Mouse (Mus musculus): ENCODE data around the gene Arpc5. TPM values are rescaled to one million over a fixed set of nuclear protein-coding genes. Genes with fewer than 3 reads are reported as not detected.

Arpc5 gene
- 10 to 100 TPM; 81.2 to 86.1 TPM for total RNA-seq (2021)

- peak; percentile 97 to 98 for DNase-seq
- intact Hi-C loops (cut with DNase I): loop anchor here (5.0 to 10.0 kb wide), 2 partner anchors 244 to 381 kb away; partner anchors contain the start of gene Tsen15
Measured at GRCm38 (mm10) chr1:152766032-152766772, at the start of gene Arpc5, which contains the start of gene Rgl1. TSS of gene Arpc5 (plus strand) at chr1:152766542. TSS of gene Rgl1 (minus strand) at chr1:152766351.

GRCm38 (mm10) chr1:152717329-152717728, 49.0 kb upstream of the Arpc5 start:
- intact Hi-C loops (cut with DNase I): no loop called here
- DNase-seq: no peak

GRCm38 (mm10) chr1:152718200-152718599, 48.1 kb upstream of the Arpc5 start:
- no peak for DNase-seq
- intact Hi-C loops (cut with DNase I): no loop called here

- intact Hi-C loops (cut with DNase I): no loop called here
- DNase-seq: no peak
Measured at GRCm38 (mm10) chr1:152720969-152721368, 45.4 kb upstream of the Arpc5 start.

DNA sequence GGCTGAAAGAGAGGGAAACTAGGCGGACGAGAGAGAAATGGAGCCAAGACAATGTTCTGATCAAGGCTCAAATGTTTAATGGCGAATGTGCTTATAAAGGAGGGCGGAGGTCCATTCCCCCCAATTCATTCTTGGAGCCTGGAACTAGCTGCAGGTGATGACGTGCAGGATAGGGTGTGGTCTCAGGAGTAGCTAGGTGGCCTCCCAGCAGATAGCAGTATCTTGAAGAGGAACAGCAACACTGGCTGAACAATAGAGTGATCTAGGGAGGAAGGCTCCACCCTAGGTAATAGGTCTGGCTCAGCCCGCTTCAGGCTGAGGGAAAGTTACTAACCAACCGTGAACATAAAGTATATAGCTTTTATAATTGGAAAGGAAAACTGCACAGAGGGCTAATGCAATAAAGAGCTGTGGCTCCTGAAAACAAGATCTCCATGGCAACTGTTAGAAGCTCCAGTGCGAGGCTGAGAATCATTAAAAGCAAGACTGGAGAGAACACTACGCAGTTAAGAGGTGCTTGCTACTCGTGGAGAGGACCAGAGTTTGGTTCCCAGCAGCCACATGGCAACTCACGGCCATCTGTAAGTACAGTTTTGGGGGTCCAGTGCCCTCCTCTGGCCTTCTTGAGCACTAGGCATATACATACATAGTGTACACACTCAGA, 44.7 kb upstream of the Arpc5 start:
- intact Hi-C loops (cut with DNase I): no loop called here
- no peak for DNase-seq

- no peak for DNase-seq
- intact Hi-C loops (cut with DNase I): no loop called here
Measured at GRCm38 (mm10) chr1:152724286-152724685, 42.1 kb upstream of the Arpc5 start.

DNA sequence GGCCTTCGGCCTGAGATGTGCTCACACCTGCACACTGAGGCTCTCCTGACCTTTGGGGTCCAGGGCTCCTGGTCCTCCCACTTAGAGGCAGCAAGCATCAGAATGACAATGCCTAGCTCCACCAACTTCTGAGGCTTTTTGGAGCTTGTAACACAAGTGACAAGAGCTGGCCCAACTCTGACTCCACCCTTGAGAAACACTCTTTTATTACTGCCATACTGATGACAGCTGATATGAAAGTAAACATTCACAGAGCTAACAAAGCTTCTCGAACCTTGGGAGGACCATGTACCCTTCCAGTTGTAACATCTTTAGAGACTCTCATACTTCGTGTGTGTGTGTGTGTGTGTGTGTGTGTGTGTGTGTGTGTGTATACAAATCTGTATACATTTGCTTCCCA, 40.2 kb upstream of the Arpc5 start:
- intact Hi-C loops (cut with DNase I): no loop called here
- no peak for DNase-seq

GRCm38 (mm10) chr1:152727604-152728236, 38.6 kb upstream of the Arpc5 start:
- intact Hi-C loops (cut with DNase I): no loop called here
- peak; percentile 53 to 58 for DNase-seq

DNA sequence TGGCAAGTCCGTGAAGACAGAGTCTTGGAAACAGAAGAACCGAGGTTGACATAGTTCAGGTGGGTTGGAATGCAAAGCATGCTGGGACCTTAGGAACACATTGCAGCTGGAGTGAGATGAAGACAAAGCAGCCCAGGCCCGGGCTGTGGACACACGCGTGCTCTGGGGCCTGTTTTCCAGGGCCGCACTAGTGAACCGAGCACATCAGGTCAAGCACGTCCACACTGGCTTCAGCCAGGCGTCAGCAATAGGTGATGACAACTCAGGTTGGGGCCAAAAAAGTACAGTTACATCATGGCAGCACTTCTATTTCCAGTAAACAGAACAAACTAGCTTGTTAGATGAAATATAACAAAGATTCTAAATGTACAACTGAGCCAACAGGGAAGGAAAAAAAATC, 27.5 kb upstream of the Arpc5 start:
- intact Hi-C loops (cut with DNase I): no loop called here
- DNase-seq: peak; percentile 74 to 78

DNA sequence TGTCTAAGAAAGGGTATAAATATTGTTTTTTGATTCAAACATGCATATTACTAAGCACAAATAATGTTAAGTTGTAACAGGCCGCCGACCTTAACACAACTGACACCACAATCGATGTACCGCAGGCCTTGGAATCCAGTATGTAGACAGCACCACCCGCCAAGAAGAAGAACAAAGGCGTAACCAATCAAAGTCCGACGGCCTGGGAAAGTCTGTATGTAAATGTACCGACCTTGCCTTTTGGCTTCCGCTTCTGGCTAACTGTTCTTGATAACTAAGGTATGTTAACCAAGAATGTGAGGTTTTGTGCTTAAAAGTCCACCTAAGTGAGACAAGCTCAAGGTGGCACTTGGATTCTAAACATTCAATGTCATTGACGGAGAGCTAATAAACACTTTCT, 27.0 kb upstream of the Arpc5 start:
- DNase-seq: no peak
- intact Hi-C loops (cut with DNase I): no loop called here

- intact Hi-C loops (cut with DNase I): no loop called here
- no peak for DNase-seq
Measured at GRCm38 (mm10) chr1:152743095-152743826, 23.1 kb upstream of the Arpc5 start.

GRCm38 (mm10) chr1:152746426-152746825, 19.9 kb upstream of the Arpc5 start:
- intact Hi-C loops (cut with DNase I): loop anchor here (1.0 to 5.0 kb wide), 3 partner anchors 59 to 221 kb away; no protein-coding TSS in a partner anchor
- peak; percentile 89 to 94 for DNase-seq

- DNase-seq: peak; percentile 29 to 39
- intact Hi-C loops (cut with DNase I): loop anchor here (5.0 kb wide), 1 partner anchor 62 kb away; no protein-coding TSS in a partner anchor
Measured at GRCm38 (mm10) chr1:152749276-152749675, 17.1 kb upstream of the Arpc5 start.

- intact Hi-C loops (cut with DNase I): no loop called here
- DNase-seq: no peak
Measured at GRCm38 (mm10) chr1:152750312-152750965, 15.9 kb upstream of the Arpc5 start, which contains the start of gene Apobec4. TSS of gene Apobec4 (plus strand) at chr1:152750551.

- intact Hi-C loops (cut with DNase I): loop anchor here (10.0 kb wide), 1 partner anchor 377 kb away; the partner anchor contains the start of gene Tsen15
- DNase-seq: no peak
Measured at GRCm38 (mm10) chr1:152761791-152762190, 4.6 kb upstream of the Arpc5 start.

- intact Hi-C loops (cut with DNase I): loop anchor here (5.0 to 10.0 kb wide), 2 partner anchors 245 to 382 kb away; partner anchors contain the start of gene Tsen15
- DNase-seq: peak in 1 of 2 experiments; percentile 55
Measured at GRCm38 (mm10) chr1:152766804-152767748, 734 bp downstream of the Arpc5 start.

- DNase-seq: peak; percentile 88 to 94
- intact Hi-C loops (cut with DNase I): loop anchor here (5.0 to 10.0 kb wide), 2 partner anchors 246 to 383 kb away; partner anchors contain the start of gene Tsen15
Measured at GRCm38 (mm10) chr1:152767749-152768488, 1.6 kb downstream of the Arpc5 start.

- intact Hi-C loops (cut with DNase I): no loop called here
- no peak for DNase-seq
Measured at GRCm38 (mm10) chr1:152771016-152771415, 4.7 kb downstream of the Arpc5 start.

All from heart, postnatal 10 days (tissue).